Mouse (Mus musculus): ENCODE results near the gene Xlr3c. TPM values are rescaled to one million over a fixed set of nuclear protein-coding genes. Genes with fewer than 3 reads are reported as not detected.
"Not testable (repeated sequence)": the region's sequence is repeated elsewhere in the genome, so short reads cannot be mapped to it uniquely, and the experiment has no call there.

Gene Xlr3c
- polyA plus RNA-seq, 1 experiment from 2014 or later, result 0.17 TPM

GRCm38 (mm10) chrX:73227914-73228605, 37.1 kb downstream of the Xlr3c start, which contains the start of gene F8a:
Gene F8a (plus strand): TSS chrX:73228291.
- 12% methylated on average over 36 of the region's 39 CpGs for WGBS
- peak within 1 kb of the TSS; percentile 61 for H3K4me3 ChIP-seq (ENCODE audit: low read depth, low read length)
- peak within 1 kb of the TSS; percentile 71 for H3K9ac ChIP-seq (ENCODE audit: low read length)
- ATAC-seq (ENCODE audit: insufficient read depth, low FRiP score, low TSS enrichment), result peak; percentile 97
- no peaks in the 10 kb centered on the region for H3K4me1 ChIP-seq (ENCODE audit: control insufficient read depth, insufficient read depth, low read length)
- H3K27ac ChIP-seq (ENCODE audit: low read depth, low read length), result peak within 1 kb of the TSS; percentile 82
- no peaks in the 10 kb centered on the region for H3K36me3 ChIP-seq (ENCODE audit: control insufficient read depth, insufficient read depth, low read length)
- H3K9me3 ChIP-seq (ENCODE audit: control insufficient read depth, low read length), result no peaks in the 10 kb centered on the region
- peak; percentile 85 for DNase-seq (ENCODE audit: low spot score)
- no peaks in the 10 kb centered on the region for H3K27me3 ChIP-seq (ENCODE audit: control insufficient read depth, insufficient read depth, low read length)
- peak within 1 kb of the TSS; percentile 77 for H3K4me2 ChIP-seq (ENCODE audit: low read depth)

- no peak overlapping the region for H3K27ac ChIP-seq (ENCODE audit: low read depth, low read length)
- no peak overlapping the region for H3K4me3 ChIP-seq (ENCODE audit: low read depth, low read length)
- DNase-seq (ENCODE audit: low spot score) (no peak), ATAC-seq (ENCODE audit: insufficient read depth, low FRiP score, low TSS enrichment) (no peak)
- no peaks in the 10 kb centered on the region for H3K4me1 ChIP-seq (ENCODE audit: control insufficient read depth, insufficient read depth, low read length)
- 51% methylated on average over 1 of the region's 1 CpGs for WGBS
- no peaks in the 10 kb centered on the region for H3K36me3 ChIP-seq (ENCODE audit: control insufficient read depth, insufficient read depth, low read length)
- H3K27me3 ChIP-seq (ENCODE audit: control insufficient read depth, insufficient read depth, low read length), result no peaks in the 10 kb centered on the region
- H3K4me2 ChIP-seq (ENCODE audit: low read depth), result no peak overlapping the region
- no peak overlapping the region for H3K9ac ChIP-seq (ENCODE audit: low read length)
- H3K9me3 ChIP-seq (ENCODE audit: control insufficient read depth, low read length), result no peaks in the 10 kb centered on the region
Measured at GRCm38 (mm10) chrX:73225365-73225764, 39.8 kb downstream of the Xlr3c start.

DNA sequence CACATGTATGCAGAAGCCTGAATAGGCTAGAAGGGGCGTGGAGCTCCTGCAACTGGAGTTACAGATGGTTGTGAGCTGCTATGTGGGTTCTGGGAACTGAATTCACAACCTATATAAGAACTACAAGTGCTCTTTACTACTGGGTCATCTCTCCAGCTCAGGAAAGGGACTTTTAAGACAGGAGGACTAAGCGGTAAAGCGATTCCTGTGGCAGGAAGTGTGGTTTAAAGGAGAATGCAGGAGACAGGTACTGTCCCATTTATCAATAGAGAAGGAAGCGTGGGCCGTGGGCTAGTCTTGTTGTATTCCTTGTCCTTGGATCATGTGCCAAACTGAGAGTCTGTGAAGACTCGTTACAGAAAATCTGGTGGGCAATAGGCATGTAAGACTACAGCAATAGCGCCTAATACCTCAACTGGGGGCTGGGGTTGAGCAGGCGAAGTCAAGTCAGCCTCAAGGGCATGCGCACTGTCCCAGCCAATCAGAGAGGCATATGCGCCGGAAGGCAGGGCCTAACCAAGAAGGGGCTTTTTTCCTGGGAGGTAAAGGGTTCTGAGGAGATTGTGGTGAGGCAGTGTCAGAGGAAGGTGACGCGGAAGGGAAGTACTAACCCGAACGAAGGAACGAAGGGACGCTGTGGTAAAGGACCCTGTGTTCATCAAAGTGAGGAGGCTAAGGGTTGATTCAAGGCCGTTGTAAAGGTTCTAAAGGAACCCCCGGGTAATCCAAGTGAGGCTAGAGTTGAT, 51.2 kb downstream of the Xlr3c start, which contains the start of gene Xlr4b:
Gene Xlr4b, plus strand, starts transcription at position 515 of the 746 bp plus-strand sequence.
- H3K27me3 ChIP-seq (ENCODE audit: control insufficient read depth, insufficient read depth, low read length); DNase-seq (ENCODE audit: low spot score); H3K9ac ChIP-seq (ENCODE audit: low read length); ATAC-seq (ENCODE audit: insufficient read depth, low FRiP score, low TSS enrichment); H3K36me3 ChIP-seq (ENCODE audit: control insufficient read depth, insufficient read depth, low read length); H3K27ac ChIP-seq (ENCODE audit: low read depth, low read length); H3K9me3 ChIP-seq (ENCODE audit: control insufficient read depth, low read length); H3K4me2 ChIP-seq (ENCODE audit: low read depth); H3K4me3 ChIP-seq (ENCODE audit: low read depth, low read length); H3K4me1 ChIP-seq (ENCODE audit: control insufficient read depth, insufficient read depth, low read length): not testable (repeated sequence)
- 82% methylated on average over 10 of the region's 19 CpGs for WGBS

Other genes starting within 250 kb of the Xlr3c start
- 0.20 TPM in 1 of 2 replicates, not detected in the other for gene Pnma5, start 228.3 kb downstream of the Xlr3c start, polyA plus RNA-seq (2014; fragmentation: Nextera tagmentation; extraction: Ambion mirVana)
- gene Pnma3, start 200.6 kb downstream of the Xlr3c start, polyA plus RNA-seq (2014; fragmentation: Nextera tagmentation; extraction: Ambion mirVana), result 0.25 and 0.68 TPM in 2 replicates
- gene Xlr4a, start 182.9 kb downstream of the Xlr3c start, polyA plus RNA-seq (2014; fragmentation: Nextera tagmentation; extraction: Ambion mirVana), result 0.20 and 0.73 TPM in 2 replicates
- 3.3 and 4.1 TPM in 2 replicates for gene Xlr3a, start 168.3 kb downstream of the Xlr3c start, polyA plus RNA-seq (2014; fragmentation: Nextera tagmentation; extraction: Ambion mirVana)
- gene Gm14685, start 148.3 kb downstream of the Xlr3c start, polyA plus RNA-seq (2014; fragmentation: Nextera tagmentation; extraction: Ambion mirVana), result not detected in 2 replicates
- not detected in 2 replicates for gene Xlr5b, start 116.6 kb downstream of the Xlr3c start, polyA plus RNA-seq (2014; fragmentation: Nextera tagmentation; extraction: Ambion mirVana)
- not detected in 2 replicates for gene DXBay18, start 115.9 kb downstream of the Xlr3c start, polyA plus RNA-seq (2014; fragmentation: Nextera tagmentation; extraction: Ambion mirVana)
- not detected in 2 replicates for gene Spin2d, start 88.4 kb downstream of the Xlr3c start, polyA plus RNA-seq (2014; fragmentation: Nextera tagmentation; extraction: Ambion mirVana)
- 16.6 and 18.2 TPM in 2 replicates for gene Xlr3b, start 73.2 kb downstream of the Xlr3c start, polyA plus RNA-seq (2014; fragmentation: Nextera tagmentation; extraction: Ambion mirVana)
- gene Xlr4b, start 51.1 kb downstream of the Xlr3c start, polyA plus RNA-seq (2014; fragmentation: Nextera tagmentation; extraction: Ambion mirVana), result 0.38 and 0.64 TPM in 2 replicates
- gene F8a, start 37.1 kb downstream of the Xlr3c start, polyA plus RNA-seq (2014; fragmentation: Nextera tagmentation; extraction: Ambion mirVana), result 16.9 and 19.0 TPM in 2 replicates
- 0.19 and 0.93 TPM in 2 replicates for gene Xlr4c, start 22.3 kb downstream of the Xlr3c start, polyA plus RNA-seq (2014; fragmentation: Nextera tagmentation; extraction: Ambion mirVana)
- gene Xlr5a, start 27.6 kb upstream of the Xlr3c start, polyA plus RNA-seq (2014; fragmentation: Nextera tagmentation; extraction: Ambion mirVana), result not detected in 2 replicates
- not detected in 2 replicates for gene Xlr5c, start 27.6 kb upstream of the Xlr3c start, polyA plus RNA-seq (2014; fragmentation: Nextera tagmentation; extraction: Ambion mirVana)
- gene Gm45015, start 71.5 kb upstream of the Xlr3c start, polyA plus RNA-seq (2014; fragmentation: Nextera tagmentation; extraction: Ambion mirVana), result not detected in 2 replicates
- 18.1 and 21.3 TPM in 2 replicates for gene Zfp275, start 77.2 kb upstream of the Xlr3c start, polyA plus RNA-seq (2014; fragmentation: Nextera tagmentation; extraction: Ambion mirVana)
- not detected in 2 replicates for gene Gm18336, start 133.3 kb upstream of the Xlr3c start, polyA plus RNA-seq (2014; fragmentation: Nextera tagmentation; extraction: Ambion mirVana)
- gene Zfp92, start 145.7 kb upstream of the Xlr3c start, polyA plus RNA-seq (2014; fragmentation: Nextera tagmentation; extraction: Ambion mirVana), result not detected in 2 replicates
- not detected in 2 replicates for gene Trex2, start 170.0 kb upstream of the Xlr3c start, polyA plus RNA-seq (2014; fragmentation: Nextera tagmentation; extraction: Ambion mirVana)
- gene Haus7, start 193.7 kb upstream of the Xlr3c start, polyA plus RNA-seq (2014; fragmentation: Nextera tagmentation; extraction: Ambion mirVana), result 76.1 and 81.4 TPM in 2 replicates
- 25.6 and 30.3 TPM in 2 replicates for gene Bgn, start 218.2 kb upstream of the Xlr3c start, polyA plus RNA-seq (2014; fragmentation: Nextera tagmentation; extraction: Ambion mirVana)
- 0.43 and 0.52 TPM in 2 replicates for gene Atp2b3, start 237.7 kb upstream of the Xlr3c start, polyA plus RNA-seq (2014; fragmentation: Nextera tagmentation; extraction: Ambion mirVana)